Mouse (Mus musculus): ENCODE data around the gene Aloxe3.

GRCm38 (mm10) chr11:69185031-69185430 is 59.3 kb downstream of the Aloxe3 start:
- TF ChIP-seq CTCF (conservative IDR thresholded peaks at IDR 0.05; ENCODE audit: low read length), result no peak
- TF ChIP-seq POU5F1 (IDR thresholded peaks at IDR 0.05; ENCODE audit: borderline replicate concordance, low read length), result no peak
- TF ChIP-seq NANOG (IDR thresholded peaks at IDR 0.05; ENCODE audit: borderline replicate concordance, low read length), result no peak
